Mouse (Mus musculus) spleen, adult 2 months (tissue): ENCODE measurements around the gene Tmem221. TPM values are rescaled to one million over a fixed set of nuclear protein-coding genes. Genes with fewer than 3 reads are reported as not detected.

Experiments
- DNase-seq, 2 experiments: peaks; one replicate each; pipeline versions ENCODE4 v3.0.0 to v3.0.0-alpha.2; 2012 to 2021; ENCODE audit warnings: low spot score in 2 of 2, low read depth in 1 of 2
- H3K27ac ChIP-seq: fragments of 200-500 bp; 2 replicates; pipeline ENCODE4 v1.5.1; 2012; ENCODE audit warnings: low read length, inconsistent platforms; ENCODE audit not compliant: insufficient read depth
- H3K27me3 ChIP-seq: fragments of 200-500 bp; 2 replicates; pipeline ENCODE4 v1.6.1; 2012; ENCODE audit warnings: mild to moderate bottlenecking, moderate library complexity, low read length, inconsistent platforms; ENCODE audit not compliant: control insufficient read depth, insufficient read depth
- H3K36me3 ChIP-seq: fragments of 200-500 bp; 2 replicates; pipeline ENCODE4 v1.6.1; 2012; ENCODE audit warnings: mild to moderate bottlenecking, low read length, inconsistent platforms; ENCODE audit not compliant: control insufficient read depth, insufficient read depth
- H3K4me1 ChIP-seq: fragments of 200-500 bp; 2 replicates; pipeline ENCODE4 v1.6.1; 2011; ENCODE audit warnings: inconsistent platforms; ENCODE audit not compliant: control insufficient read depth, insufficient read depth, insufficient read length
- H3K4me3 ChIP-seq: fragments of 200-500 bp; 2 replicates; pipeline ENCODE4 v1.5.1; 2011; ENCODE audit warnings: mild to moderate bottlenecking, inconsistent platforms; ENCODE audit not compliant: insufficient read depth, insufficient read length; ENCODE audit errors: extremely low read depth
- CTCF ChIP-seq: fragments of 200-500 bp; IDR thresholded peaks from 2 replicates; pipeline ENCODE4 v1.5.1; 2011; ENCODE audit warnings: mild to moderate bottlenecking, inconsistent platforms; ENCODE audit not compliant: insufficient read depth, insufficient read length, insufficient replicate concordance; ENCODE audit errors: extremely low read depth
- POLR2A ChIP-seq: fragments of 200-500 bp; IDR thresholded peaks from 2 replicates; pipeline ENCODE4 v1.6.1; 2011; ENCODE audit warnings: low read depth, low read length, inconsistent platforms
- WGBS: fragments of 180-500 bp; shearing (Covaris S2); methylation state at CpG from one replicate; pipeline ENCODE4 v1.1.7; 2018; 5-methylcytosine and 5-hydroxymethylcytosine counted together
- polyA plus RNA-seq: library from polyadenylated mRNA; depleted of rRNA; stranded (reverse); fragments of >200 nt; gene quantifications from 2 replicates; pipeline ENCODE4 v1.2.3, GENCODE M21; 2012

Tmem221 gene
- polyA plus RNA-seq, 1 experiment: 8.5 TPM

DNA sequence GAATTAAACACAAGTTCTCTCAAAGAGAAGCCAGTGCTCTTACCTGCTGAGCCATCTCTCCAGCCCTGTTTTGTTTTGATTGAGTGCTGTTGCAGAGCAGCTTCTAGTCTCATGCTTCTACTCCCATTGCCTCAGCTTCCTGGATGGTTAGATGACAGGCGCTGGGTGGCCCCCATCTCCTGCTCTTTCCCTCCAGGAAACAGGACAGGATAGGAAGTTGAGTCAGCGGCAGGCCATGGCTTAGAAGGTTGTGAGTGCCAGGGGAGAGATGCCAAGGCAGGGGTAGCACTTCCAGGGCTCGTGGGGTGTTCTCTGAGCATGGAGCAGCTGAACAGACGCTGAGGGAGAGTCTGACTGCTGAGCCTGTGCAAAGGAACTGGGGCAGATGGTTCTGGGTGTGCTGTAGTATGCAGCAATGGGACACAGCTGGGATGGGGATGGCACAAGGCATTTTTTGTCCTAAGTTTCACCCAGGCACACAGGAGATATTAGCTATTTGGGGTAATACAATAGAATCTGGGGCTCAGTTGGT lies 19.3 kb upstream of the Tmem221 start:
- H3K4me3 ChIP-seq: no peak overlapping the region
- H3K27me3 ChIP-seq: no peaks in the 10 kb centered on the region
- no peak overlapping the region for H3K27ac ChIP-seq
- no peak for DNase-seq
- TF ChIP-seq POLR2A: no peak
- no peak for TF ChIP-seq CTCF
- H3K4me1 ChIP-seq: no peaks in the 10 kb centered on the region
- no peaks in the 10 kb centered on the region for H3K36me3 ChIP-seq
- WGBS: 67% methylated on average over 4 of the region's 4 CpGs

DNA sequence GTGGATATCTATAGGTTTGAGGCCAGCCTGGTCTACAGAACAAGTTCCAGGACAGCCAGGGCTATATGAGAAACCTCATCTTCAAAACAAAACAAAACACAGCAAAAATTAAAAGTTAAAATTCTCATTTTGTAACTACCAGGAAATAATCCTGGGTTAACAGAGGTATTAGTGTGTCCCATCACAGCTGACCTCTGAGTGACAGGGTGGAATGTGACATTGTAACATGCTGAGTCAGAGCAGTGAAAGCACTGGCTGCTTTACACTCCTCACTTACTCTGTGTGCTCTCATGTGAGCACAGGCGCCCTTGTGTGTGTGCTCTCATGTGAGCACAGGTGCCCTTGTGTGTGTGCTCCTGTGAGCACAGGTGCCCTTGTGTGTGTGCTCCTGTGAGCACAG lies 16.3 kb upstream of the Tmem221 start:
- no peak for DNase-seq
- no peak for TF ChIP-seq CTCF
- no peak for TF ChIP-seq POLR2A
- Histone ChIP-seq H3K4me1 (no peaks in the 10 kb centered on the region; the same call in 1 of the 2 replicates), H3K27ac (no peak overlapping the region), H3K36me3 (no peaks in the 10 kb centered on the region), H3K4me3 (no peak overlapping the region), H3K27me3 (no peaks in the 10 kb centered on the region)
- WGBS: 86% methylated on average over 1 of the region's 1 CpGs

DNA sequence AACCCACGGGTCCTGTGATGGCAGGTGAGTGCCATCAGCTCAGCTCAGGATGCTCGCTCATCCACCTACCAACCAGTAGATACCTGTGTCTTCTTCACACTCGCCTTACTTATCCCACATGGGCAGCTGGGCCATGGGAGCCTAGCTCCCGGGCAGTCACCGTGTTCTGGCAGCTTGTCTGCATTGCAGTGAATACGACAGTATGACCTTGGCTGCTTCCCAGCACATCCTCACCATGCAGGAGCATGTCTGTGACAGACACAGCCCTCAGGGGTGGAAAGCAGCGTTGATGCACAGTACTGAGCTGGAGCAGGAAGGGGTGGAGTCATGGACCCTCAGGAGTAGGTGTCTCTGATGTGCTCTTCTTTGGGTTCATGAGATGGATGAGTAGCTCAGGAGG lies 15.8 kb upstream of the Tmem221 start:
- no peaks in the 10 kb centered on the region for H3K36me3 ChIP-seq
- no peak overlapping the region for H3K4me3 ChIP-seq
- H3K4me1 ChIP-seq: peaks cover 2% of the 10 kb centered on the region; the same call in 1 of the 2 replicates
- no peak for DNase-seq
- no peak overlapping the region for H3K27ac ChIP-seq
- H3K27me3 ChIP-seq: no peaks in the 10 kb centered on the region
- TF ChIP-seq CTCF (no peak), POLR2A (no peak)
- 84% methylated on average over 7 of the region's 7 CpGs for WGBS

DNA sequence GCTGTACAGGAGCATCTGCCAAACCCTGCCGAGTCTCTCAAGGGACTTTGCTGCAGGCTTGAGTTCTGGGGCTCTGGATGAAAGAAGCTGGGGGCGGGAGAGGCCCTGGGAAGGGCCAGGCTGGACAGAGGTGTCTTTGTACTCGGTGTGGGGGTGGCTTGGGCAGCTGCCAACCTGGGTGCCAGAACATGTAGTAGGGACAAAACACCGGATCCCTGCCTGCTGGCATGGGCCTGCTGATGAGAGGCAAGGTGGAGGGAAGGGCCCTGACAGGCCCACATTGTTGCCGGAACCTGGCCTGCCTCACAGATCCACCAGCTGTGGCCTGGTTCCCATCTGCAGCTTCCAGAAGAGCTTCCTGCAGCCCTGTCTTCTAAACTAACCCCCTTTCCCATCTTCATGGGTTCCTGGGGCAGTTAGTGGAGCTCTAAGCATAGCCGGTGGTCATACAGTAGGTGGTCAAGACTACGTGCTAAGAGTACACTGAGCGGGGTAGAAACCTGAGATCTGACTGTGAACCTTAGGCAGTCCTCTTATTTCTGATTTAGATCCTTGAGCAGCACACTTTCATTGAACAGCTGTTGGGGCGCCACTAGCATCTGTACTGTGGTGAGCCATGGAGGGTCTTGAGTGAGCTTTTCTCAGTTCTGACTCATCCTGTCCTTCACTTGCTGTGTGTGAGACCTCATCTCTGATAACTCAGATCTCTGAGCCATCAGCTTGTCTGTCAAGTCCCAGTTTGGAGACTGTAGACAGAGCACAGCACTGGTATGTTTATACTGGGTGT lies 14.4 kb upstream of the Tmem221 start:
- no peak for DNase-seq
- H3K4me1 ChIP-seq: peaks cover 2% of the 10 kb centered on the region; the same call in 1 of the 2 replicates

DNA sequence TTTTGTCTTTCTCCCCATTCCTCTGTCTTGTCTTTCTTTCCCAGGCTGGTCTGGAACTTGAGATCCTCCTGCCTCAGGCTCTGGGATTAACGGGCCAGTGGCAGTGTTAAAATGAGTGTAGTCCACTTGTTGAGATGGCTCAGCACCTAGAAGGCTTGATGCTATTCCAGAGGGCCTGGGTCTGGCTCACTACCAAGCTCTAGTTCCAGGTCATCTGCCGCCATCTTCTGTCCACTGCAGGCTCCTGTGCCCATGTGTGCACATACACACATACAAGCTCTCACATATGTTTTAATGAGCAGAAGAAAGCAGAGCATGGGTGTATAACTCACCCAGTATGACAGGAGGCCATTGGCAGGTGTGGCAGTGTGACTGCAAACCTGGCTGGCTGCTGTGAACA lies 13.4 kb upstream of the Tmem221 start:
- no peak for DNase-seq
- 96% methylated on average over 2 of the region's 2 CpGs for WGBS
- no peak for TF ChIP-seq POLR2A
- Histone ChIP-seq H3K36me3 (no peaks in the 10 kb centered on the region), H3K4me1 (peaks cover 2% of the 10 kb centered on the region; the same call in 1 of the 2 replicates), H3K27me3 (no peaks in the 10 kb centered on the region), H3K4me3 (no peak overlapping the region), H3K27ac (no peak overlapping the region)

More for the DNA sequence above, 14.4 kb upstream of the Tmem221 start:
- TF ChIP-seq CTCF (no peak), POLR2A (no peak)
- Histone ChIP-seq H3K27ac (no peak overlapping the region), H3K4me3 (no peak overlapping the region), H3K36me3 (no peaks in the 10 kb centered on the region), H3K27me3 (no peaks in the 10 kb centered on the region)
- WGBS: 85% methylated on average over 9 of the region's 9 CpGs

DNA sequence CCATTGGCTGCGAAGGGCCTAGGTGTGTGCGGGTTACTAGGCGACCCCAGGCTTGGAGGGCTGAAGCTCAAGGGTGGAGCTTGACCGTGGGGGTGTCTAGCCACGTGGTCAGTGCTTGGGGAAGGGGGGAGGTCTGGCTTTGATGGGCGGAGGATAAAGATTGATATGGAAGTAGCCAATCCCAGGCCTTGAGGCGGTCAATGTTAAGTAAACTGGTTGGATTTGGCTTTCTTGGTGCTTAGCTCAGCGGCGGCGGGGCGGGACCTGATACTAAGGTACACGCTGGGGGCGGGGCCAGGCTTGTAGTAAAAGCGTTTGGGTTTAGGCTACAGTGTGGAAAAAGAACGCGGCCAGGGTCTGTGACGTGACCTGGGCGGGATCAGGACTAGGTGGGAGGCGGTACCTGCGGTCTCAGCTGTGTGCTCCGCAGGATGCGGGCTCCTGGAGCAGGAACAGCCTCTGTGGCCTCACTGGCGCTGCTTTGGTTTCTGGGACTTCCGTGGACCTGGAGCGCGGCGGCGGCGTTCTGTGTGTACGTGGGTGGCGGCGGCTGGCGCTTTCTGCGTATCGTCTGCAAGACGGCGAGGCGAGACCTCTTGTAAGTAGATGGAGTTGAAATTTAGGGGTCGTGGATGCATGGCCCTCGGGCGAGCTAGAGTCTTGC lies 11.8 kb upstream of the Tmem221 start:
- DNase-seq: peak; percentile 81 to 84
- Histone ChIP-seq H3K4me1 (peaks cover 2% of the 10 kb centered on the region; the same call in 1 of the 2 replicates), H3K27me3 (no peaks in the 10 kb centered on the region), H3K36me3 (no peaks in the 10 kb centered on the region), H3K27ac (peak overlapping the region; percentile 9; the same call in 1 of the 2 replicates), H3K4me3 (peak overlapping the region; percentile 58)
- under 1% methylated on average over 41 of the region's 41 CpGs for WGBS
- no peak for TF ChIP-seq POLR2A
- TF ChIP-seq CTCF: no peak
